Mouse (Mus musculus) CH12F3 (cell line): Measurements from ENCODE around the gene Otud7a.

ENCODE experiments used
- in situ Hi-C: fragments of 300-500 bp; cut with MboI; formaldehyde crosslinking; loops from 2 replicates; pipeline ENCODE4 v1.14.3; 2020; ENCODE audit warnings: low sequenced_read_pairs

Otud7a gene

GRCm38 (mm10) chr7:63677149-63677548 is 232.6 kb downstream of the Otud7a start:
- in situ Hi-C loops, result no loop called here

DNA sequence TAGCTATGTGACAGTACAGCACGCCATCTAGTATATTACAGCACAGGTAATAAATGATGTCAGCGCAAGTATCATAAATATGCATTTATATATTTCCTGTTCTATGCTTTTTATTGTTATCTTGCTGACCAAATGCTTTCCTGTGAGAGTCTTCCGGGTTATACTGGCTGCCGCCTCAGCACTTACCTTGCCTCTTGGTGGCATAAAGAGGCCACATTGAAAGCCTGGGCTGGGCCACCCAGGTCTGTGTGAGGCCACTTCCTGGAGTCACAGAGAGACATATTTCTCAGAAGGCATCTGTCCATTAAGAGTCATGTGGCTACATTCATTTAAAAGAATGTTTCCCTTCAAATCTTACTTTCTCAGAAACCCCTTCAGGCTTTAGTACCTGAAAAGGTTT is 242.5 kb downstream of the Otud7a start:
- in situ Hi-C loops, result no loop called here

DNA sequence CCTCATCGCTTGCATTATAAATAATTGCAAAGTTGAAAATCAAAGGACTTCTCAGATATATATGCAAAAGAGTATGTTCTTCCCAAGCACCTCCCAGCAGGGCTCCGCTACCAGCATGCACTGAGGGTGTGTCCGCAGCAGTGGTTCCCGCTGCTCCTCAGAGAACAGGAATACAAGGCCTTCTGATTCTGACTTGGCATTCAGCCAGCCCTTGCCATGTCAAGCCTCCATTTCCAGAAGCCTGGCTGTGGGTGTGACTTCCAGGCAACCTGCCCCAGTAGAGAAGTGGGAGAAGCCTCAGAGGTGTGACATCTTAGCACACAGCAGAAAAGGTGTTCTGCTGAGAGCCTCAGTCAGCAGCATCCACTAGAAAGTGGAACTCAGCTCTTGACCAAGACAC is 253.4 kb downstream of the Otud7a start:
- in situ Hi-C loops, result no loop called here

GRCm38 (mm10) chr7:63717903-63718302 is 273.4 kb downstream of the Otud7a start:
- in situ Hi-C loops, result no loop called here

DNA sequence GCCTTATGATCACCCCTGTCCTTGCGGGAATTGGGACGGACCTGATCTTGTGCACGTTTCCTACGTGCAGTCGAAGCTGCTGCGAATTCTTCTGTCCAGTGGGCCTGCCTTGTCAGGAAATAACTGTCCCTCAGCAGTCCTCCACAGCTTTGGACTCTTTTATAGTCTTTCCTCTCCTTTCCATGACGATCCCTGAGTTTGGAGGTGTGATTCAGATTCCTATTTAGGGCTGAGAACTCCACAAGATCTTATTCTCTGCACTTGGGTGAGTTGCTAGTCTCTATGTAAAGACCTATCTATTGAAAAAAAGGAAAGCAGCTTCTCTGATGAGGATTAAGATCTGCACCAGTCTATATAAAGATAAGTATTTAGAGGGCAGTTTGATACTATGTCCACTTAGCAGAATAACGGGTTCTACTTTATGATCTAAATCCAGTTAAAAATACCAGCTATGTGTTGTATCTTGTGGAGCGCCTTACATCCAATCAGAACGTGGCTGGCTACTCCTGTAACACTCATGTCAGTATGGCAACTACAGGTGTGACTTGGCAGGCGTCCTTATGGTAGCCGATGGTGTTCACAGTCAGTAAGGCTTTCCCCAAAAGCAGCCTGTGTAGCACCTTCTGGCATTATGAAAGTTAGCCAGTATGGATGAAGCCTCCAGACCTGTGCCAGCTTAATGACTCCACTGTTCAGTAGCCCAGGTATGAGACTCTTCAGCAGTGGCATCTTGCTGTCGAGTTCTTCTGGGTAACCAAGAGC is 274.8 kb downstream of the Otud7a start:
- in situ Hi-C loops, result no loop called here

- in situ Hi-C loops, result no loop called here
Observed at GRCm38 (mm10) chr7:63720682-63721081, 276.1 kb downstream of the Otud7a start.

GRCm38 (mm10) chr7:63725040-63725729 is 280.6 kb downstream of the Otud7a start:
- in situ Hi-C loops, result no loop called here

- in situ Hi-C loops, result no loop called here
Observed at GRCm38 (mm10) chr7:63729605-63730004, 285.1 kb downstream of the Otud7a start.

DNA sequence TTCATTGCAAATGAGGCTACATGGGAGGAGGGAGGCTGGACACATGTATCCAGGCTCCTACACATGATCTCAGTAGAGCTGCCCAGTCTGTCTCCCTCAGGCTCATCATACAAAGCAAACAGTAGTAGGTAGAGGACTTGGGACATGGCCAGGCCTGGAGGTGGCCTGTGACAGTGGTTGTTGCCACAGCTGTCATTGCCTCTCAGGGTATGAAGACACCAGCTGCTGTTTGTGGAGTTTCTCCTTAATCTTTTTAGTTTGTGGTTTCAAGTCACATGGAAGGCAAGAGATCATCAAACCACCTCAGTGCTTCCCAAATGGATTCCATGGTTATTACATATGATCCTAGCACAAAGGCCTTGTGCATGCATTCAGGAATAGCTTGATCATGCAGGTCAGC is 285.5 kb downstream of the Otud7a start:
- in situ Hi-C loops, result no loop called here

- in situ Hi-C loops, result no loop called here
Observed at GRCm38 (mm10) chr7:63737725-63738124, 293.2 kb downstream of the Otud7a start.

DNA sequence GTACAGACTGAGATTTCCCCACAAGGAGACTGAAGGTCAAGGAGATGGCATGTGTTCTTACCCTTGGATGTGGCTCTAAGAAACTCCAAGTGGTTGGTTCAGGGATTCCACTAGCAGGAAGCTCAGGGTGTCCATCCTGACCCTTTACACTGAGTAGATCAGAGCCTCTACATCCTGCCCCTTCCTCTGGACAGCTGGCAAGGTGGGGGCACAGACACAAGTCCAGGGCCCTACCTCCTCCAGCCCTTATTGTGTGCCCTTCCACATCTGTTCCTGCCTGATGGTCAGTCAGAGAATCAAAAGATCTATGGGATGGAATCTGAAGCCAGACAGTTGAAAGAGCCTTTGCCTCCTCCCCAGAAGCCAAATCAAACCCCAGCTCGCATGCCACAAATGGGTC is 293.6 kb downstream of the Otud7a start:
- in situ Hi-C loops, result no loop called here

DNA sequence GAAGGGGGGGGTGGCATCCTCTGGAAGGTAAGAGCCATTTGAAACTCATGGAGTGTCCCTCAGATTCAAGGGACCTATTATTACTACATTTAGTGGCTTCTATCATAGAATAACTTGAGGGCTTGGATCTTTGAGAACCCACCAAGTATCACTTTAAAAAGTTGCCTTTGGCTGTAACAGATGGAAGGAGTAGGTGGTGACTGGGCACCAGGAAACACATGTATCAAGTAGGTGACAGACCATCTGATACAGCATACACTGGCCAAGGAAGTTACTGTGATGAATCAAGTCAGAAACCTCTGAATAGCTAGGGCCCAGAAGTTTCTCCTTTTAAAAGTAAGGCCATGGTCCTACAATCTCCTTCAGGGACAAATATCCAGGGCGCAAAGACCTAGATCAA is 298.6 kb downstream of the Otud7a start:
- in situ Hi-C loops, result no loop called here

DNA sequence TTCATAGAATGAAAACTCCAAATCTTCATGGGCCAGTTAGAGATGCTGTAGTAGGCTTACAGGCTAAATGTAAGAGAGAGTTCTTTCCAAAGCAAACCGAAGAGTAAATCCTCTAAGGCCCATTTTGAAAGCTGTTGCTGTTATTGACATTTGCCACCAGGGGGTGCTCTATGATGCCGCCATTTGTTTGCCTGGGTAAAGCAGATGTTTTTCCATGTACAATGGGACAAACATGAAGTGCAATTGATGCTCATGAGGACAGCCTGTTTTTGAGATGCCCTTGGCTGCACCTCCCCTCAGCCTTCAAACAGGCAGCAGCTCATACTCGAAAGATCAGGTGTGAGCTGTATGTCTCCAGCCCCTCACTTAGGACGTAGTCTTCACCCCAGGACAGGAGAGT is 307.5 kb downstream of the Otud7a start:
- in situ Hi-C loops, result no loop called here

- in situ Hi-C loops, result no loop called here
Observed at GRCm38 (mm10) chr7:63753274-63753751, 308.8 kb downstream of the Otud7a start.

- in situ Hi-C loops, result no loop called here
Observed at GRCm38 (mm10) chr7:63754573-63755475, 310.3 kb downstream of the Otud7a start.

- in situ Hi-C loops, result no loop called here
Observed at GRCm38 (mm10) chr7:63755476-63755948, 311.0 kb downstream of the Otud7a start.

DNA sequence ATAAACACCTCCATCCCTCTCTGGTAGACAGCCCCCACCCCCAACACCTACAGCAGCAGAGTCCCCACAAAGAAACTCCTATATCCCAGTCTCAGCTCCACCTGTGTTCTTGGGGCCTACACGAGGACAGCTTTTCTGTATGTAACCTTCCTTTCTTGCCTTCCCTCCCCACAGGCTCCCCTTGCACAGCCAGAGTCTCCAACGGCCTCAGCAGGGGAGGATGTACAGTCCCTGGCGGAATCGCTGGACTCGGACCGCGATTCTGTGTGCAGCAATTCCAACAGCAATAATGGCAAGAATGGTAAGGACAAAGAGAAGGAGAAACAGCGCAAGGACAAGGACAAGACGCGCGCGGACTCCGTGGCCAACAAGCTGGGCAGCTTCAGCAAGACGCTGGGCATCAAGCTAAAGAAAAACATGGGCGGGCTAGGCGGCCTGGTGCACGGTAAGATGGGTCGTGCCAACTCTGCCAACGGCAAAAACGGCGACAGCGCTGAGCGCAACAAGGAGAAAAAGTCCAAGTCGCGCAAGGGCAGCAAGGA is 312.7 kb downstream of the Otud7a start:
- in situ Hi-C loops, result no loop called here

DNA sequence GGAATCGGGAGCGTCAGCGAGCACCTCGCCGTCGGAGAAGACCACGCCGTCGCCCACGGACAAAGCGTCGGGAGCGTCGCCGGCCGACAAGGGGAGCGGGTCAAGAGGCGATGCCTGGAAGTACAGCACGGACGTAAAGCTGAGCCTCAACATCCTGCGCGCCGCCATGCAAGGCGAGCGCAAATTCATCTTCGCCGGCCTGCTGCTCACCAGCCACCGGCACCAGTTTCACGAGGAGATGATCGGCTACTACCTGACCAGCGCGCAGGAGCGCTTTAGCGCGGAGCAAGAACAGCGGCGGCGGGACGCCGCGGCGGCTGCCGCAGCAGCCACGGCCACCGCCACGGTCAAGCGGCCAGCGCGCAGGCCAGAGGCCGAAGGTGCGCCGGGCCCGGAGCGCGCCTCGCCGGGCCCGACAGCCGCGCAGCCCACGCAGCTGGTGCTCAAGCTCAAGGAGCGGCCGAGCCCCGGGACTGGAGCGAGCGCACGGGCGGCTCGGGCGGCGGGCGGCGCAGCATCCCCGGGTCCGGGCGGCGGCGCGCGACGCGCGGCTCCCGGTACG is 313.2 kb downstream of the Otud7a start:
- in situ Hi-C loops, result no loop called here

GRCm38 (mm10) chr7:63758240-63758826 is 313.8 kb downstream of the Otud7a start:
- in situ Hi-C loops, result no loop called here

DNA sequence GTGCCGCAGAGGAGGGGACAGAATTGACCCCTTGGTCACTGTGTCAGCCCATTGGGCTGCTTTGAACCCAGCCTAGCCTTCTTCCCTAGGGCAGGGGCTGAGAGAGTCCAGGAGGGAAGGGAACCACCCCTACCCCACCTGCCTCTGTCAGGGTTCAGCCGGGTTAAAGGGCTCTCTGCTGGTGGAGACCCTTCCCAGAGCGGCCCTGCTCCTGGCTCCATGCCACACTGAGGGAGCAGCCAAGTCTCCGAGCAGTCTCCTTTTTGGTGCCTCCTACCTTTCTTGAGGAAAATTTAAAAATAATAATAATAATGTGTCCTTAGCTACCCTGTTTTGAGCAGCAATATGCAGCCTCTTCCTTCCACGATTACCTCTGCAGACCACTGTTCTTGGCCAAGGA is 315.1 kb downstream of the Otud7a start:
- in situ Hi-C loops, result no loop called here
